Mouse (Mus musculus) mouse trophoblast stem cell (cell line): ENCODE data around the gene Rnf121.

ENCODE experiments used
- in situ Hi-C, 2 experiments: fragments of 300-500 bp; cut with MseI, MboI; formaldehyde crosslinking; loops; 2 replicates in 1 of 2; 3 replicates in 1 of 2; pipeline ENCODE4 v1.15.1; 2025

Rnf121 gene

DNA sequence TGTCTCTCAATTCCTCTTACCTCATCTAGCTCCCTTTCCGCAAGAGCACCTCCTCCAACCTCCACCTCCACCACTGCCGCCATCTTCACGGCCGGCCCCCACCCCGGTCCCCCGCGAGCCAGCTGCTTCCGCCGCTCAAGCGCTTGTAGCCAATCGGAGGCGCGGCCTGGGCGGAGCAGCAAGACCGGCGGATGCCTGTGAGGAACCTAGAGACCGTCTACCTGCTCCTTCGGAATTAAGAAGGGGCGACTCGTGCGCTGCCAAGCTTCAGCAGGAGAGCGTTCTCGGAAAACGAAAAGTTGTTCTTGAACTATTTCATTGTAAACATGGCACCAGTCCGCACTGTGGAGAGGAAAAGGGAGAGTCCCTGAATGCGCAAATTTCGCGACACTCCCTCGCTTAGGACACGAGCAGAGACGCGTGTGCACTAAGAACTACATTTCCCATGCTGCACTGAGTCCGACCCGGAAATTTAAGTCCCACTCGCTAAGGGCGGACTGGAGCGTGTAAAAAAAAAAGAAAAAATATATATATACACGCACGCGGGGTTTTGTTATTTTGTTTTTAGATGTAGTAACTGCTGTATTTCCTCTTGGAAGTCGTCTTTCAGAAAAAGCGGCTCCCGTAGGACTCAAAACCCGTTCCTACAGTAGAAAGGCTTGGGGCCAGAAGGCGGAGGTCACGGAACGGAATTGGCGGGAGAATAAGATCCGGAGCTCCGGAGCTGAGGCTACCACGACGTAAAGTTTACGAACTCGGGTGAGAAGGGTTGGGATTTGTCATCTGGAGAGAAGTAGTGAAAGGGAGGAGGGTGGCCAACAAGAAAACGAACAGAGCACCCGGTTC lies at the start of gene Rnf121, which contains the start of the genes Xndc1 and Xntrpc:
Gene Rnf121, minus strand, starts transcription at position 424 of the 846 bp plus-strand sequence.
Gene Xndc1, plus strand, starts transcription at position 466 of the 846 bp plus-strand sequence.
Gene Xntrpc, plus strand, starts transcription at position 668 of the 846 bp plus-strand sequence.
- in situ Hi-C loops, result no loop called here

DNA sequence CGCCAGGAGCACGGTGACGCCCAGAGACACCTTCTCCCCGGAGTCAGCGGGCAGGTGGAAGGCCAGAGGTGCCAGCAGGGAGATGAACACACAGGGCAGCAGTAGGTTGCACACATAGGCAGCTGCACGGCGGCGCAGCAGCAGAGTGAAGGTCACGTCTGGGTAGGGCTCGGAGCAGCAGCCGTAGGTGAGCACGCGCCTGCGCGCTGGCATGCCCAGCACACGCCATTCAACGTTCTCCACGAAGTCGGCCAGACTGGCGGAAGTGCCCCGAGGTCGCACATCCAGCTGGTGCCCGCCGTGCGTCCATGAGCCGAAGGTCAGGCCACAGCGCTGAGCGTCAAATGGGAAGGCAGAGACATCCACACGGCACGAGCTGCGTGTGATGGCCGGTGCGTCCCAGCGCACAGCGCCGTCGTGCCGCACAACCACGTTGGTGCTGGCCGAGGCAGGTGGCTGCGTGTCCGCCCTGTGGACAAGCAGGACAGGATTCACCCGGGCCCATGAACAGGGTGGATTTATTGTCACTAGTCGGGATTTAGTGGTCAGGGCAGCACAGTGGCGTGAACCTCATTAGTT lies 48.0 kb upstream of the Rnf121 start:
- in situ Hi-C loops, result no loop called here

DNA sequence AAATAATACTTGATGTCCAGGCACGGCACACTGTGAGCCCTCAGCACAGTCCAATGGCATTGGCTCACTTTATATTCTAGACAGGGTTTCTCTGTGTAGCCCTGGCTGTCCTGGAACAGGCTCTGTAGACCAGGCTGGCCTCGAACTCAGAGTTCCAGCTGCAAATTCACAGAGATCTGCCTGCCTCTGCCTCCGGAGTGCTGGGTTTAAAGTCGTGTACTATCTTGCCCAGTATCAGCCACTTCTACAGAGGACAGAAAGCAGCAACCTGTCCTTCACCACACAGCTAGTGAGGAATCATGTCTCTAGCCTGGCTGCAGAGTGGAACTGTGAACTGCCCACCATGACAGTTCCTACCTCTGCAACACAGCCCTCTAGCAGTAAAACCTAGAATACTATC lies 44.5 kb upstream of the Rnf121 start:
- in situ Hi-C loops, result no loop called here

DNA sequence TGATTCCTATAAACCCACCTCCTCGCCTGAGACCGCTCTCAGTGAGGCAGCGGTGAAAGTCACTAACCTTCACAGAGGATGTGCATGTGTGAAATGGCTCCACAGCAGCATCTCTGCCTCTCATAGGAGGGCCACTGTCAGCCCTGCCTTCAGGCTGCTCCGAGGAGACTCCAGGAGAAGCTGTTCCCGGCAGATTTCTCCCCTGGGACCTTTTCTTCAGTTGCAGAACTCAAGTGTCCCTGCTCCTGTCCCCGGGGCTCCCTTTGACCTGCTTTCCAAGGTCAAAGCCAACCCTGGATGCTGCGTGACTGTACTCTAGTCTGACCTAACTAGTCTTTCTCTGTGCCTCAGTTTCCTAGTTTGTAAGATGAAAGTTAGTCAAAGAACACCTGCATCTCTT lies 43.9 kb upstream of the Rnf121 start, which contains the start of gene Art5:
Gene Art5, minus strand, starts transcription at position 319 of the 400 bp plus-strand sequence.
- in situ Hi-C loops, result no loop called here

DNA sequence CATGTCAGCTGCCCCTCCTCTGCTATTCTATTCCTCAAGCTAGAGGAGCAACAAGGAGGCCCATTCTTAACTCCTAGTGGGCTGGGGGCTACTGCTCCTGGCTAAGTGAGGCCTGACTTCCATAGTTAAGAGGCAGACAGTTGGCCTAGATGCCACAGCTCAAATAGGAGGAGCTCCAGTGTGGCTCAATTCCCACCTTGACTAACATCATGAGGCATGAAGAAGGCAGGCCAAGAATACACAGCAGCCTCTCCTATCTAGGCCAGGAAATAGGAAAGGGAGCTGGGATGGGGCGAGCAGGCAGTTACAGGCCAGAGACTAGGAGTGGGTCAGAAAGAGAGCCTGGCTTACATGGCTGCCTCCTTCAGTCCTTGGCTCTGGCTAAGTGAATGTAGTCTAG lies 42.9 kb upstream of the Rnf121 start:
- in situ Hi-C loops, result no loop called here

DNA sequence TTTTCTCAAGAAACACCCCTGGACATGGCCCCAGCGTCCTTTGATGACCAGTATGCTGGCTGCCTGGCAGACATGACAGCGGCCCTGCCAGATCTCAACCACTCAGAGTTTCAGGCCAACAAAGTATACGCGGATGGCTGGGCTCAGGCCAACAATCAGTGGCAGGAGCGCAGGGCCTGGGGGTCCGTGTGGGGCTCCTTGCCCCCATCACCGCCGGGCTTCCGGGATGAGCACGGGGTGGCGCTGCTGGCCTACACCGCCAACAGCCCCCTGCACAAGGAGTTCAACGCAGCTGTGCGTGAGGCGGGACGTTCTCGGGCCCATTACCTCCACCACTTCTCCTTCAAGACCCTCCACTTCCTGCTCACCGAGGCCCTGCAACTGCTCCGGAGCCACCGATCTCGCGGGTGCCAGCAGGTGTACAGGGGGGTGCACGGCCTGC lies 41.5 kb upstream of the Rnf121 start:
- in situ Hi-C loops, result no loop called here

DNA sequence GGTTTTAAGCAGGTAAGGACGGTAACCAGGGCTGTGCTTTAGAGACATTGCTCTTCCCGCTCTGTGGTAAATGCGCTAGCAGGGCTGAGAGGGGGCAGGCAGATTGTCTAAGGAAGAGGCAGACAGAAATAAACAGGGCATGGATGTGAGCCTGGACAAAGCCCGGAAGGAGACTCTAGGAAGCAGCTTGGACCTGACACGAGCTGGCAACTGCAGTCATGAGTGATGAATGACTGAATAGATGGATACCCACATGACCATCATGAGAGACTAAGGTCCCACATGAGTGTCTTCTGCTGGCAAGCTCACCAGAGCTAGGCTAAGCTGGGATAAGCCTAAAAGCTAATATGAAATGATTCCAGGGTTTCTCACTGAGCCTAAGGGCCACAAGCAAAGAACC lies 38.9 kb upstream of the Rnf121 start:
- in situ Hi-C loops, result no loop called here

DNA sequence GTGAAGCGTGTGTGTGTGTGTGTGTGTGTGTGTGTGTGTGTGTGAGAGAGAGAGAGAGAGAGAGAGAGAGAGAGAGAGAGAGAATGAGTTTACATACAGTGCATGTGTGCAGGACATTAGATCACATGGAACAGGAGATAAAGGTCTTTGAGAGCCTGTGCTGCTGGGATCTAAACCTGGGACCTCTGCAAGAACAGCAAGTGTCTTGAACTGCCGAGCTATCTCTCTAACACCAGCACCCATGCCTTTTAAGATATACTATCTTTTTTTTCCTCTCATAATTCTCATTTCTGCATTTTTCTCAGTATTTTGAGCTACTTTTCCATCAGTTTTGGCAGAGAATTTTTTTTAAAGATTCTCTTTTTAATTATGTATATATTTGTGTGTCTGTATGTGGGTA lies 38.3 kb upstream of the Rnf121 start:
- in situ Hi-C loops, result no loop called here

DNA sequence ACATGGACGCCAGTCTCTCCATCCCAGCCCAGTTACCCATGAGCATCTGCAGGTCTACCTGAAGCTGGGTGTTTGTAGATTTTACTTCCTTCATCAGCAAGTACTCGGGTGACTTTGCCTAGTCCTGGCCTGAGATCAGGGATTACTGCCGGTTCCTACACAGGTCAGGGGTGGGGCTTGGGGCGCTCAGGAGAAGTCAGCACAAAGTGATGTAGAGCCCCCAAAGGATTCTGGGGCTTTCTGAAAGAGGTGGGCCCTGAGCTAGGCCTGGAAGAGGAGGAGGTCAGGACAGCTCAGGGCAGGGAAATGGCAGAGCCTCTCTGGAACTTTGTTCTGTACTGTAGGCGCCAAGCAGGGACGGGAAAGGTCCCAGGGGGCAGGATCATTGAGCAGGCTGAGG lies 37.4 kb upstream of the Rnf121 start:
- in situ Hi-C loops, result no loop called here

DNA sequence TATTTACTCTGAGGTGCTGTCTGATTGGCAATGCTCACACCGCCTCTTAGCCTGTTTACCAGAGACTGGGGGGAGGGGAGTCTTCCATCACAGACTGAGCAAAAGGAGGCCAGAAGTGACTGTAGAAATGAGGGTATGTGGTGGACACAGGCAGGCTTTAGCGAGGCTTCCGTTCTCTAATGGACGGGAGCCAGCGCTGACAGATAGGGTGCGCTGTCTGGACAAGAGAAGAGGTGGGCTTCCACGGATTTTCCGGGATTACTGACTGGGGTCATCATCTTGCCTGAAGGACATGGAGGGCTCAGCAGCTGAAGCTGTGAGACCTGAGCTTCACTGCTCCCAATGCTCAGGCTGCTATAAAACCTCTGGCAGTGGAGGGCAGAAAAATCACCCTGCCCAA lies 37.0 kb upstream of the Rnf121 start:
- in situ Hi-C loops, result no loop called here

DNA sequence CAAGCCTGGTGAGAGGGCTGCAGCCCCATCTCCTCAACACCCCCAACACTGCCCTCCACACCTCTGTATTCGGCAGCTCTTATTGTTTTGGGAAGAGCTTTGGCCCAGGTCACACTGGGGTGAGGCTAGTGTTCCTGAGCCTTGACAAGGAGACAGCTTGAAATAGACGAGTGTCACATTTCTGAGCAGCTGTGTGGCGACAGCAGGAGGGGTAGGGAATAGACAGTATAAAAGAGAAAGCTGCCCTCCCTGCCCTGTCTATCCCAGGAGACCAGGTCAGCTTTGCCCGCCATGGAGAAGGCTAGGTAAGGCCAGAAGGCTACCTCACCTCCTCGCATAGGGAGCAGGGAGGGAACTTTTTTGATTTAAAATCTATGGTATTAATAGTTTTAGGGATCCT lies 36.2 kb upstream of the Rnf121 start, which contains the start of gene Art1:
Gene Art1, plus strand, starts transcription at position 257 of the 400 bp plus-strand sequence.
- in situ Hi-C loops, result no loop called here

DNA sequence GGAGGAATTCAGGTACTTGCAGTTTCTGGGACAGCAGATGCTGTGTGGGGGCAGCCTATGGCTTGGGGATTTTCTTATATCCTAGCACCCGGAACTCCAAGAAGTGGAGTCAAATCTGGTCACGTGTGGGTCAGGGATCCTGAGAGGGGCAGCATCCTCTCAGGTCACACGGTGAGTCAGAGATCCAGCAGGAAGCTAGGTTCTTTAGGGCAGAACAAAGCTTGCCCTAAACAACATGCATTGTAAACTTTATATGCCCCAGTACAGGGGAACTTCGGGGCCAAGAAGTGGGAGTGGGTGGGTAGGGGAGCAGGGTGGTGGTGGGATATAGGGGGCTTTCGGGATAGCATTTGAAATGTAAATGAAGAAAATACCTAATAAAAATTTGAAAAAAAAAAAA lies 35.6 kb upstream of the Rnf121 start:
- in situ Hi-C loops, result no loop called here

DNA sequence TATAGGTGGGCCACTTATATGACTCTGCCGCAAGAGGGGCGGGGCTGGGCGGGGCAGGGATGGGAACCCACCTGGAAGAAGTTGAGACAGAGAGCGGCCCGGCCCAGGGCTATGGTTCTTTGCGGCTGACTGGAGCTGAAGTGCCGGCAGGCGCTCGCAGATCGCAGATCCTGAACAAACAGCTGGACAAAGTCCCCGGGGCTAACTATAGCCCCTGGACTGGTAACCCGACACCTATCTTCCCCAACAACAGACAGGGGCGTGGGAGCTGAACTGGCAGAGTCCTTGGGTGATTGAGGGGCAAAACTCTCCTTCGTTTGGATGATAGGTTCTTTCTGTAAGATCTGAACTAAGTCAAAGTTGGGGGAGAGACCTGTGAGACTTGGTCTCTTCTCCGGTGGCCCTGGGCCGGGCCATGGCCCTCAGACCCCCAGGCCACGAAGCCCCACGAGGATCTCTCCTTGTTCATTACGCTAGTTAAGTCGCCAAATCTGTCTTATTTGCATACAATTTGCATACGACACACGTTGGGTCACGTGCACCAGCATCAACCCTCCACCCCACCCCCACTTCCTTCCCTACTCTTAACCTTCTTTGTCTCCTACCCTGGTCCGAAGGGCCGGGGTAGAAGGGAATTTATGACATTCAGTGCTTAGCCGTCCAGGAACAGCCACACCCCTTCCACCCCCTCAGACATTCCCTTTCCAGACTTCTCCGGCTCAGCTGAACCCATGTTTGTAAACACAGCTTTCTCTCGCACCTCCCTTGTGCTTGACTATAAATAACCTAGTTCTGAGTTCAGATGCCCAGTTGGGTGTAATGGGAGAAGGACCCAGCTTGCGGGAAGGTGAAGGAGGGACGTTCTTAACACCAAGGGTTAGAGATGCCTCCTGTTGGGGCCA lies 34.7 kb upstream of the Rnf121 start:
- in situ Hi-C loops, result no loop called here

DNA sequence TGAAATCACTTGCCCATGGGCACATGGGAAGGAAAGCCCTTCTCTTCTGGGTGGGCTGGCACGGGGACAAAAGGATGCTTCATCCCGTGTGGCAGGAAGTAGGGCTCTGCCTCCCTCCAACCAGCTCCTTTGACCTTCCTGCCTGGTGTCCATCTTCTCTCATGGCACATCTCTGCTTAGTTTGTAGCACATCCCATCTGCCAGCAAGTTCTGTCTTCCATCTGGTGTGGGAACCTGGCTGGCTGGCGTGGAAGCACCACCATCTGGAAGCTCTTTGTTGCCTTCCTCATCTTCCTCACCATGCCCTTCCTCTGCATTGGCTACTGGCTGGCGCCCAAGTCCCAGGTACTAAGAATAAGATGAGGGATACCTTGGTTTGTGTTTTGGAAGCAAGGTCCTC lies 22.1 kb upstream of the Rnf121 start:
- in situ Hi-C loops, result no loop called here

DNA sequence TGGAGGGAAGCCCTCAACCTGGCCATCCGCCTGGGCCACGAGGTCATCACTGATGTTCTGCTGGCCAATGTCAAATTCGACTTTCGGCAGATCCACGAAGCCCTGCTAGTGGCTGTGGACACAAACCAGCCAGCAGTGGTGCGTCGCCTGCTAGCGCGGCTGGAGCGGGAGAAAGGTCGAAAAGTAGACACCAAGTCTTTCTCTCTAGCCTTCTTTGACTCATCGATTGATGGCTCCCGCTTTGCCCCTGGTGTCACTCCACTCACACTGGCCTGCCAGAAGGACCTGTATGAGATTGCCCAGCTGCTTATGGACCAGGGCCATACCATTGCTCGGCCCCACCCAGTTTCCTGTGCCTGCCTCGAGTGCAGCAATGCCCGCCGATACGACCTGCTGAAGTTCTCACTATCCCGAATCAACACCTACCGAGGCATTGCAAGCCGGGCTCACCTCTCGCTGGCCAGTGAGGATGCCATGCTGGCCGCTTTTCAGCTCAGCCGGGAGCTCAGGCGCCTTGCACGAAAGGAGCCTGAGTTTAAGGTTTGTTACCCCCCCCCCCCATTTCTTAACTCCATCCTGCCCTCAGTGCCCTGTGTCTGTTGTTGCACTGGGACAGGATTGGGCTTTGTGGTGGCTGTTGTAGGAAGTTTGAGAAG lies 18.9 kb upstream of the Rnf121 start:
- in situ Hi-C loops, result no loop called here

DNA sequence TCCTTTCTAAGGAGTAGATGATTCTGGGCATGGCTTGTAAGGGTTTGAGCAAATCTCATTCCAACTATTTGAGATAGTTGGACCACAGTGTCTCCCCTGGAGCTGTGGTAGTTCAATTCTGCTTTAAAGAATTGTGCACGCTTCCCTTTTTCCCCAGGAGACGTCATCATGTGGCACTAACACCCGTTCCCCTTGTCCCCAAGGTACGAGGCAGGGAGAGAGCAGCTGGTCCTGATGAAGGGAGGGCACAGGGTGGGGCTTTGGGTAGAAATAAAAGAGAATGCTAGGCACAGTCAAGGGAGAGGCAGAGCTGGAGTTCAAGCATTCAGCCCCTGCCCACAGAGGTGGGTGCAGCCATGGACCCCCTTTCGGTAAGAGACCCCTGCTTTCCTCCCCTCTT lies 17.5 kb upstream of the Rnf121 start, which contains the start of gene Trpc2:
Gene Trpc2, plus strand, starts transcription at position 301 of the 400 bp plus-strand sequence.
- in situ Hi-C loops, result no loop called here

DNA sequence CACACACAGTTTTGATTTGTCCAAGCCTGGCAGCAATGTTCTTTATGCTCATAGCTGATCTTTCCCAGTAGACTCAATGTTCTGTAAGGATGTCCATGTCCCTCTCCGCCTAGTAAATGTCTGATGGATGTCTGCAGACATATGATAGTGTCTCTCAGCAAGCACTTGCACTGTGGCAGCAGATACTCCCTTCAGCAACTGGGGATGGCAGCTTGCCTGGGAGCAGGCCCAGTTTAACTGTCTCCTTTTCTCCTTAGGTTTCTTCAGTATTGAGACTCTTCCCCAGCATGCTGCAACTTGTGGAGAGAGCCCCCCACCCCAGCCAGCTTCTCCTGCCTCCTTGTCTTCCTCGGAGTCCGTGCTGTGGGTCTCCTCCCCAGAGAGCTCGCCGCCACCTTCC lies 16.5 kb upstream of the Rnf121 start:
- in situ Hi-C loops, result no loop called here

DNA sequence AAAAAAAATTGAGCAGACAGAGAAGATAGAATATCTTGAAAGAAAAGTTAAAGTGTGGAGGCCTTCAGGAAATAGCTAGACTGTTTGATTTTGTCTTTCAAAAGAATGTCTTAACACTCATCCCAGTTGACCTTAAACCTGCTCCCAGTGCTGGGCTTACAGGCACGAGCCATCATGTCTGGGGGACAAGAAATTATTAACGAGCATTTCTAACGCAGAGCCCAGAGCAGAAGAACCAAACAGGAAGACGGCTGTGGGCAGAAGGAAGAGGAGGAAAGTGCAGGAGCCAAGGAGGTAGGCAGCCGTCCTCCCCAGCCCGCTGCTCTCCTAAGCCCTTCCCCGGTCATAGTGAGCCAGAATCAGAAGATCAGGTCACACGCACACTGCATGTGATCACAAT lies 15.0 kb upstream of the Rnf121 start:
- in situ Hi-C loops, result no loop called here

DNA sequence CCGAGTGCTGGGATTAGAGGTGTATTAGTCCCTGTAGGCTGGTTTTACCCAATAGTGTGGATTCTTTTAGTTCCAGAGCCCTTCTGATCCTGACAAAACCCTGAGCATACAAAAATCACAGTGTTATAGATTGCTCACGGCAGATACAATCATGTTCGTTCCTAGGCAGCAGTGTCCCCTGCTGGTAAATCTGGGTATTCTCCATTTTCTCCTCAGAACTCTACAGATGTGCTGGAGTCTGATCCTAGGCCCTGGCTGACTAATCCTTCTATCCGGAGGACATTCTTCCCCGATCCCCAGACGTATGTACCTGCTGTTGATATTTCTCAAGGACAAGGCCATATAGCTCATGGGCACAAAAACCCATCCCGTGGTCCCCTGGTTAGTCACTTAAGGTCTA lies 13.2 kb upstream of the Rnf121 start:
- in situ Hi-C loops, result no loop called here

DNA sequence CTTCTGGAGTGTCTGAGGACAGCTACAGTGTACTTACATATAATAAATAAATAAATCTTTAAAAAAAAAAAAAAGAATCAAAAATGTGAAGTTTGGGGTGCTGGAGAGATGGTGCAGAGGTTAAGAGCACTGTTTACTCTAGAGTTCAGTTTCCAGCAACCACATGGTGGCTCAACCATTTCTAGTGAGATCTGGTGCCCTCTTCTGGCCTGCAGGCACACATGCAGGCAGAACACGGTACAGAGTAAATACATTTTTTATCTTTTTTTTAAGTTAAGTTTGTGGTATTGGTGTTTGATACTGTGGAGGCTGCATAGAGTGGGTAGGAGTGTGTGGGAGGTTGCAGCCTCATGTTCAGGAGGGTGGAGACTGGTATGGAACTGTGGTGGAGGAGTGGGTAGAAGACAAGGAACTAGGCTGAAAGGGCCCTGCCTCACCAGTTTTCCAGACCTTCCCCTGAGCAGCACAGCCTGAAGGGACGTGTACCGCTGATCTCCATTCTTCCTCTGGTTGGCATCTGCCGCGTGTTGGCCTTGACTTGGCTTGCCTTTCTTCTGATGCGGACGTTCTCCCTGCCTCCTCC lies 11.5 kb upstream of the Rnf121 start:
- in situ Hi-C loops, result no loop called here

DNA sequence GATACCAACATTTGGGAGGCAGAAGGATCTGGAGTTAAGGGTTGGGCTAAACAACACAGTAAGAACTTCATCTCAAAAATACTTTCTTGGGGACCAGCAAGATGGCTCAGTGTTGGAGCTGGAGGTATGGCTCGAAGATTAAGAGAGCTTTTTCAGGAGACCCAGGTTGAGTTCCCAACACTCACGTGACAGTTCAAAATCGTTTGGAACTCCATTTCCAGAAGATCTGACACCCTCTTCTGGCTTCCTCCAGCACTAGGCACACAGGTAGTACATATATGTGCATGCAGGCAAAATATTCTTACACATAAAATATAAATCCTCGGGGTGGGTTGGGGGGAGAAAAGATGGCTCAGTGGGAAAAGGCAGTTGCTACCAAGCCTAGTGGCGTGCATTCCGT lies 1.1 kb upstream of the Rnf121 start:
- in situ Hi-C loops, result no loop called here
